Mouse (Mus musculus): ENCODE data around the gene Yy1. TPM values are rescaled to one million over a fixed set of nuclear protein-coding genes. Genes with fewer than 3 reads are reported as not detected.

The Yy1 gene
- 20.0 and 21.7 TPM in 2 replicates for polyA plus RNA-seq (2014; fragmentation: Nextera tagmentation; extraction: Ambion mirVana)

GRCm38 (mm10) chr12:108792546-108793452 is at the start of gene Yy1:
Yy1 (plus strand) TSS chr12:108792973.
- H3K27me3 ChIP-seq (ENCODE audit: control insufficient read depth, insufficient read depth, low read length): no peaks in the 10 kb centered on the region
- ATAC-seq (ENCODE audit: insufficient number of reproducible peaks, low FRiP score, low TSS enrichment, low read depth): peak; percentile 91
- peak within 1 kb of the TSS; percentile 97 for H3K4me3 ChIP-seq (ENCODE audit: low read depth, low read length)

GRCm38 (mm10) chr12:108745990-108746389 is 46.8 kb upstream of the Yy1 start:
- no peak for DNase-seq (ENCODE audit: low spot score)

More at GRCm38 (mm10) chr12:108792546-108793452, at the start of gene Yy1:
- Histone ChIP-seq H3K4me2 (ENCODE audit: low read depth, severe bottlenecking) (peak within 1 kb of the TSS; percentile 76), H3K27ac (replicated peaks; ENCODE audit: low read depth, low read length) (peak within 1 kb of the TSS; percentile 97), H3K9me3 (ENCODE audit: control insufficient read depth, low read length) (no peaks in the 10 kb centered on the region), H3K36me3 (ENCODE audit: control insufficient read depth, insufficient read depth, low read length) (no peaks in the 10 kb centered on the region), H3K4me1 (ENCODE audit: control insufficient read depth, insufficient read depth, low read length) (no peaks in the 10 kb centered on the region; the same call in 1 of the 2 replicates), H3K9ac (ENCODE audit: low read length) (peak within 1 kb of the TSS; percentile 89)
- DNase-seq (ENCODE audit: low spot score): peak; percentile 98
- WGBS: under 1% methylated on average over 82 of the region's 127 CpGs

GRCm38 (mm10) chr12:108749019-108749418 is 43.8 kb upstream of the Yy1 start:
- 70% methylated on average over 6 of the region's 6 CpGs for WGBS
- DNase-seq (ENCODE audit: low spot score): no peak

More at GRCm38 (mm10) chr12:108745990-108746389, 46.8 kb upstream of the Yy1 start:
- no peak for ATAC-seq (ENCODE audit: insufficient number of reproducible peaks, low FRiP score, low TSS enrichment, low read depth)
- Histone ChIP-seq H3K27me3 (ENCODE audit: control insufficient read depth, insufficient read depth, low read length) (no peaks in the 10 kb centered on the region), H3K4me3 (ENCODE audit: low read depth, low read length) (no peak overlapping the region), H3K4me1 (ENCODE audit: control insufficient read depth, insufficient read depth, low read length) (no peaks in the 10 kb centered on the region), H3K9ac (ENCODE audit: low read length) (no peak overlapping the region), H3K4me2 (ENCODE audit: low read depth, severe bottlenecking) (no peak overlapping the region), H3K36me3 (ENCODE audit: control insufficient read depth, insufficient read depth, low read length) (no peaks in the 10 kb centered on the region), H3K9me3 (ENCODE audit: control insufficient read depth, low read length) (no peaks in the 10 kb centered on the region), H3K27ac (replicated peaks; ENCODE audit: low read depth, low read length) (no peak overlapping the region)

GRCm38 (mm10) chr12:108749454-108749853 is 43.3 kb upstream of the Yy1 start:
- Histone ChIP-seq H3K27ac (replicated peaks; ENCODE audit: low read depth, low read length) (no peak overlapping the region), H3K9me3 (ENCODE audit: control insufficient read depth, low read length) (no peaks in the 10 kb centered on the region), H3K4me2 (ENCODE audit: low read depth, severe bottlenecking) (no peak overlapping the region), H3K4me3 (ENCODE audit: low read depth, low read length) (no peak overlapping the region), H3K27me3 (ENCODE audit: control insufficient read depth, insufficient read depth, low read length) (no peaks in the 10 kb centered on the region), H3K36me3 (ENCODE audit: control insufficient read depth, insufficient read depth, low read length) (no peaks in the 10 kb centered on the region), H3K9ac (ENCODE audit: low read length) (no peak overlapping the region), H3K4me1 (ENCODE audit: control insufficient read depth, insufficient read depth, low read length) (no peaks in the 10 kb centered on the region)
- ATAC-seq (ENCODE audit: insufficient number of reproducible peaks, low FRiP score, low TSS enrichment, low read depth) (no peak), DNase-seq (ENCODE audit: low spot score) (no peak)
- WGBS: 84% methylated on average over 9 of the region's 9 CpGs

More at GRCm38 (mm10) chr12:108749019-108749418, 43.8 kb upstream of the Yy1 start:
- Histone ChIP-seq H3K27me3 (ENCODE audit: control insufficient read depth, insufficient read depth, low read length) (no peaks in the 10 kb centered on the region), H3K9ac (ENCODE audit: low read length) (no peak overlapping the region), H3K4me3 (ENCODE audit: low read depth, low read length) (no peak overlapping the region), H3K4me2 (ENCODE audit: low read depth, severe bottlenecking) (no peak overlapping the region), H3K9me3 (ENCODE audit: control insufficient read depth, low read length) (no peaks in the 10 kb centered on the region), H3K36me3 (ENCODE audit: control insufficient read depth, insufficient read depth, low read length) (no peaks in the 10 kb centered on the region), H3K27ac (replicated peaks; ENCODE audit: low read depth, low read length) (no peak overlapping the region), H3K4me1 (ENCODE audit: control insufficient read depth, insufficient read depth, low read length) (no peaks in the 10 kb centered on the region)
- ATAC-seq (ENCODE audit: insufficient number of reproducible peaks, low FRiP score, low TSS enrichment, low read depth): no peak

- no peak for DNase-seq (ENCODE audit: low spot score)
- no peak for ATAC-seq (ENCODE audit: insufficient number of reproducible peaks, low FRiP score, low TSS enrichment, low read depth)
- 77% methylated on average over 3 of the region's 3 CpGs for WGBS
These were observed 42.5 kb upstream of the Yy1 start for GRCm38 (mm10) chr12:108750226-108750625.

GRCm38 (mm10) chr12:108751790-108752189 is 41.0 kb upstream of the Yy1 start:
- 70% methylated on average over 9 of the region's 9 CpGs for WGBS
- Histone ChIP-seq H3K27me3 (ENCODE audit: control insufficient read depth, insufficient read depth, low read length) (no peaks in the 10 kb centered on the region), H3K27ac (replicated peaks; ENCODE audit: low read depth, low read length) (no peak overlapping the region), H3K9ac (ENCODE audit: low read length) (no peak overlapping the region), H3K9me3 (ENCODE audit: control insufficient read depth, low read length) (no peaks in the 10 kb centered on the region), H3K4me2 (ENCODE audit: low read depth, severe bottlenecking) (no peak overlapping the region), H3K4me3 (ENCODE audit: low read depth, low read length) (no peak overlapping the region), H3K36me3 (ENCODE audit: control insufficient read depth, insufficient read depth, low read length) (no peaks in the 10 kb centered on the region), H3K4me1 (ENCODE audit: control insufficient read depth, insufficient read depth, low read length) (no peaks in the 10 kb centered on the region)
- DNase-seq (ENCODE audit: low spot score): no peak
- ATAC-seq (ENCODE audit: insufficient number of reproducible peaks, low FRiP score, low TSS enrichment, low read depth): no peak

More at GRCm38 (mm10) chr12:108750226-108750625, 42.5 kb upstream of the Yy1 start:
- Histone ChIP-seq H3K9me3 (ENCODE audit: control insufficient read depth, low read length) (no peaks in the 10 kb centered on the region), H3K36me3 (ENCODE audit: control insufficient read depth, insufficient read depth, low read length) (no peaks in the 10 kb centered on the region), H3K27me3 (ENCODE audit: control insufficient read depth, insufficient read depth, low read length) (no peaks in the 10 kb centered on the region), H3K4me1 (ENCODE audit: control insufficient read depth, insufficient read depth, low read length) (no peaks in the 10 kb centered on the region), H3K4me3 (ENCODE audit: low read depth, low read length) (no peak overlapping the region), H3K4me2 (ENCODE audit: low read depth, severe bottlenecking) (no peak overlapping the region), H3K9ac (ENCODE audit: low read length) (no peak overlapping the region), H3K27ac (replicated peaks; ENCODE audit: low read depth, low read length) (no peak overlapping the region)

GRCm38 (mm10) chr12:108755141-108755540 is 37.6 kb upstream of the Yy1 start:
- Histone ChIP-seq H3K4me2 (ENCODE audit: low read depth, severe bottlenecking) (no peak overlapping the region), H3K27me3 (ENCODE audit: control insufficient read depth, insufficient read depth, low read length) (no peaks in the 10 kb centered on the region), H3K27ac (replicated peaks; ENCODE audit: low read depth, low read length) (no peak overlapping the region), H3K9ac (ENCODE audit: low read length) (no peak overlapping the region), H3K9me3 (ENCODE audit: control insufficient read depth, low read length) (no peaks in the 10 kb centered on the region), H3K4me3 (ENCODE audit: low read depth, low read length) (no peak overlapping the region), H3K4me1 (ENCODE audit: control insufficient read depth, insufficient read depth, low read length) (no peaks in the 10 kb centered on the region), H3K36me3 (ENCODE audit: control insufficient read depth, insufficient read depth, low read length) (no peaks in the 10 kb centered on the region)
- 86% methylated on average over 21 of the region's 21 CpGs for WGBS
- ATAC-seq (ENCODE audit: insufficient number of reproducible peaks, low FRiP score, low TSS enrichment, low read depth): no peak
- no peak for DNase-seq (ENCODE audit: low spot score)

GRCm38 (mm10) chr12:108756611-108757010 is 36.2 kb upstream of the Yy1 start:
- H3K36me3 ChIP-seq (ENCODE audit: control insufficient read depth, insufficient read depth, low read length): no peaks in the 10 kb centered on the region
- no peaks in the 10 kb centered on the region for H3K9me3 ChIP-seq (ENCODE audit: control insufficient read depth, low read length)
- H3K27ac ChIP-seq (replicated peaks; ENCODE audit: low read depth, low read length): no peak overlapping the region
- H3K9ac ChIP-seq (ENCODE audit: low read length): no peak overlapping the region
- WGBS: 90% methylated on average over 10 of the region's 10 CpGs
- ATAC-seq (ENCODE audit: insufficient number of reproducible peaks, low FRiP score, low TSS enrichment, low read depth): no peak
- DNase-seq (ENCODE audit: low spot score): no peak
- no peak overlapping the region for H3K4me3 ChIP-seq (ENCODE audit: low read depth, low read length)
- H3K4me1 ChIP-seq (ENCODE audit: control insufficient read depth, insufficient read depth, low read length): no peaks in the 10 kb centered on the region
- no peak overlapping the region for H3K4me2 ChIP-seq (ENCODE audit: low read depth, severe bottlenecking)
- no peaks in the 10 kb centered on the region for H3K27me3 ChIP-seq (ENCODE audit: control insufficient read depth, insufficient read depth, low read length)
